Mouse (Mus musculus): ENCODE measurements at regions not wholly inside any gene's neighbourhood (a gene's known extent, or its start where the extent isn't known, plus 50 kb on each side); places are given as distances from the start of the nearest gene placed in this dataset.

DNA sequence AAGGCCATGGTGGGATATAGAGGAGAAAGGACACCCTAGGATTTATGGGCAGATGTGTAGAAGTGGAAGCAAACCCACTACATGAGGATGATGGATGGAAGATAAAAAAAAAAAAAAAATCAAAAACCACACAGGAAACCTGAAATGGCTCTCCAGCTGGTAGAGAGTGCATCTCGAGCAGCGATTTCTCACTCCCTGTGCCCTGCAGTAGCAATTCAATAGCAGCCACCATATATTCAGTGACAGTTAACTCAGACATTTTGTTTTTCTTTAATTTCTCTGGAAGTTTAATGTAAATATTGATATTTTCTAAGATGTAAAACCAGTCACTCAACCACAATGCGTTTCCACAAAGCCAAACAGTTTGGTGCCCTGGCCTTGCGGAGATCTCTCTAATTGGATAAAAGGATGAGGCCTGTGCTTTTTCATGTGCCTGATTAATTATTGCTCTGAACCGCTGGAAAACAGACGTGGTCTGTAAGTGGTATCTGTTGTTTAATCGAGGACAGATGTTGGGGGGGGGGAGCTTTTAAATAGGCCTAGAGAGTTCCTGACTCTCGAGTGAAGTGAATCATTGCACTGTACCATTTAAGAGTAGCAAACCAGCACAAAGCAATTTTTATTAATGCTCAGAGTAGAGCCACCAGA is 68.0 kb upstream of the Shisa3 start:
- H3K27ac ChIP-seq, result 0 out of 2 replicates have a peak overlapping the region, but pooled peaks have one; percentile 16
- no peaks in the 10 kb centered on the region for H3K9me3 ChIP-seq
- no peak overlapping the region for H3K9ac ChIP-seq
- 42% methylated on average over 8 of the region's 8 CpGs for WGBS
- H3K27me3 ChIP-seq (replicated peaks), result no peaks in the 10 kb centered on the region
- H3K4me1 ChIP-seq, result no peaks in the 10 kb centered on the region
- no peak for ATAC-seq (ENCODE audit: insufficient read depth, low FRiP score, low read depth)
- H3K36me3 ChIP-seq, result no peaks in the 10 kb centered on the region
- H3K4me3 ChIP-seq (replicated peaks), result no peak overlapping the region
- no peak overlapping the region for H3K4me2 ChIP-seq

DNA sequence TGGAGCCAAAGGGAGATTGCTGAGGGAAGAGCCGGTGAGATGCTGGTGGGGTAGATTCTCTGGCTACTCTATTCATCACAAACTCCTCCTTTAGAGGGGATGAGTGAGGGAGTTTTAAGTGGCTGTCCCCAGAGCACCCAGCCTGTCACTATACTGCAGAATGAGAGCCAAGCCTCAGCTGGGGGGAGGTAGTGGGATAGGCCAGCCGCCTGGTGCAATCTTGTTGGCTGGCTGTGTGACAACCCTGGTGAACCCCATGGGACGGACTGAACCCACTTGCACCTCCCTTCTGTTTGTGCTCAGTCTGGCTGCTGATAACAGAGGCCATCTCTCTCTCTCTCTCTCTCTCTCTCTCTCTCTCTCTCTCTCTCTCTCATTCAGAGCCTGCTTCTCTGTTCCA is 65.8 kb upstream of the Shisa3 start:
- H3K27ac ChIP-seq, result no peak overlapping the region
- no peaks in the 10 kb centered on the region for H3K36me3 ChIP-seq
- no peaks in the 10 kb centered on the region for H3K4me1 ChIP-seq
- no peak overlapping the region for H3K4me2 ChIP-seq
- WGBS, result 53% methylated on average over 3 of the region's 3 CpGs
- H3K9me3 ChIP-seq, result no peaks in the 10 kb centered on the region
- no peak overlapping the region for H3K9ac ChIP-seq
- no peak for ATAC-seq (ENCODE audit: insufficient read depth, low FRiP score, low read depth)
- no peak overlapping the region for H3K4me3 ChIP-seq (replicated peaks)
- no peaks in the 10 kb centered on the region for H3K27me3 ChIP-seq (replicated peaks)

DNA sequence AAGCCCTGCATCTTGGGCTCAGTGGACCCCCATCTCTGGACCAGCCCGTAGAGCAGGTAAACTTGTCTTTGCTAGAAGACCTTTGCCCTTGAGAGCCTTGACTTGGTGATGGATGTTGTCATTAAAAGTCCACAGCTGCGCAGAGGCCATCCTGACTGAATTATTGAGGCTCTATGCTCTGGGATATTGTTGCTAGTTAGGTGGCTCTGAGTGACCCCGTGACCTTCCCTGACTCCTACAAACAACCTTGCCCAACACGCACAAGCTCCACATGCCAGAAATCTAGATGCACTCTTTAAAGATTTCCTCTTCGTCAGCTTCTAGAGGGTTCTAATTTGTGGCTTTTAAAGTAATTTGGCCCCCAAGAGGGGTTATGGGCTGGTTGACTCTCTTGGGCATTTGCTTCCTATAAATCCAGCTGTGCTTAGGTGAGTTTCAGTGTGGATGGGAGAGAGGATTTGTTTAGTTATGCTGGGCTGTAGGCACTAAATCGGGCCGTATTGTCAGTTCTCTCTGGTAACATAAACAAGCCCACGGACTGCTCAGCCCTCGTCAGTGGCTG is 63.6 kb upstream of the Shisa3 start:
- Histone ChIP-seq H3K36me3 (no peaks in the 10 kb centered on the region), H3K9me3 (no peaks in the 10 kb centered on the region), H3K27ac (no peak overlapping the region), H3K4me1 (no peaks in the 10 kb centered on the region), H3K4me2 (no peak overlapping the region), H3K27me3 (replicated peaks) (no peaks in the 10 kb centered on the region), H3K9ac (no peak overlapping the region), H3K4me3 (replicated peaks) (no peak overlapping the region)
- WGBS, result 51% methylated on average over 9 of the region's 9 CpGs
- no peak for ATAC-seq (ENCODE audit: insufficient read depth, low FRiP score, low read depth)

DNA sequence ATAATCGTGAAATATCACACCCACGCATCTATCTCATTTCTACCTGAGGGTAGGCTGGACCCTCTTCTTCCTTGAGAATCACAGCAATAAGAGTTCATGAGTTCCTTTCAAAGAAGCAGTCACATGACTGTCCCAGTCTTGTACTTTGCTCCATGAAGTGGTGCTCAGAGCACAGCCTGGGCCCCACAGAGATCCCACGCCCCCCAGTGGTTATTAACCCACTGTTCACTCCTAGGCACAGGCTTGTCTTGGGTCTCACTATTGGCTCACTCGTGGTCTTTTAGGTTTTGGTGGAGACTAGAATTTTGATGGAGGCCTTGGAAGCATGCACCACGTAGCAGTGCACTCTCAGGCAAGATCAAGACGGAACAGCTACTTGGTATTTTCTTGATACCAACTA is 57.4 kb upstream of the Shisa3 start:
- no peak overlapping the region for H3K9ac ChIP-seq
- H3K4me3 ChIP-seq (replicated peaks), result no peak overlapping the region
- H3K36me3 ChIP-seq, result no peaks in the 10 kb centered on the region
- H3K4me1 ChIP-seq, result no peaks in the 10 kb centered on the region
- no peaks in the 10 kb centered on the region for H3K27me3 ChIP-seq (replicated peaks)
- no peak overlapping the region for H3K27ac ChIP-seq
- H3K4me2 ChIP-seq, result no peak overlapping the region
- no peaks in the 10 kb centered on the region for H3K9me3 ChIP-seq
- WGBS, result 83% methylated on average over 6 of the region's 6 CpGs
- ATAC-seq (ENCODE audit: insufficient read depth, low FRiP score, low read depth), result no peak

DNA sequence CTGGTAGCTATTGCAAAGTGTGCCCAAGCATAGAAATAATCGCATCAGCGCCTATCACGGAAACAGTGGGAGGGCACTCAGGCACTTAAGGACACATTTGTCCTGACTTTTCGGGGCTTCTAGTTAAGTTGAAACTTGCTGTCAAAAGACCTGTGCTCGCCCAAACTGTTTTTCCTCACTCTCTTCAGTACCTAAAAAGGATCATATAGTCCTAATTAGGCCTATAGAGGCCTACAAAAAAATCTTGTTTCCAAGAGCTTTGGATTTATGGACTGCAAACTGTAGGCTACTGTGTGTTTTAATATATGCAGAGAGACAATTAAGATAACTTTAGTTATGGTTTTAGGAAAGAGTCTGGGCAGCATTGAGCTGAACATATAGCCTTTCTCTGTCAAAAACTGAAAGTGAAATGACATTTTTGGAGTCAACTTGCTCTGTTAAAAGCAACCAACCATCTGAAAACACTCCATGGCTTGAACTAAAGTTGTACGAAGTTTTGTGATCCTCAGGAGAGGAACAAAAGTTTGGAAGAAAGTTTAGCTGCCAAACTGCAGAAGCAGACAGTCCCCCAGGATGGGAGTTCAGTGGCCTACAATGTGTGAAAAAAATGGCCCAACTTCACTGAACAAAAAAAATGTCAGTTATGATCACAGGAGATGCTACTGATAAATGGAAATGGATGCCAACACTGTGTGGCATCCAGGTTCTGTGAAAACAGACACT is 55.9 kb upstream of the Shisa3 start:
- 80% methylated on average over 6 of the region's 6 CpGs for whole genome bisulfite sequencing
- no peak for ATAC-seq (ENCODE audit: insufficient read depth, low FRiP score, low read depth)

DNA sequence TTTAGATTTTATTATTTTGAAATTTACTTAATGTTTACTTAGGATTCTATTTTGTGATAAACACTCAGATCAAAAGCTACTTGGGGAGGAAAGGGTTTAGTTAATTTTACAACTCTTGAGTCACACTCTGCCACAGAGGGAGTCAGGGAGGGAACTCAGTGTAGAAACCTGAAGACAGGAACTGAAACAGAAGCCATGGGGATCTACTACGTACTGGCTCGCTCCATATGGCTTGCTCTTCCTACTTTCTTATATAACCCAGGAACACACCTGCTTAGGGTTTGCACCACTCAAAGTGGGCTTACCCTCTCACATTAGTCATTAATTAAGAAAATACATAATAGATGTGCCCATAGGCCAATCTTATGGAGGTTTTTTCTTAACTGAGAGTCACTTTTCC is 54.8 kb upstream of the Shisa3 start:
- Histone ChIP-seq H3K4me1 (no peaks in the 10 kb centered on the region), H3K4me2 (no peak overlapping the region), H3K9me3 (no peaks in the 10 kb centered on the region), H3K27me3 (replicated peaks) (no peaks in the 10 kb centered on the region), H3K27ac (no peak overlapping the region), H3K9ac (no peak overlapping the region), H3K36me3 (no peaks in the 10 kb centered on the region), H3K4me3 (replicated peaks) (no peak overlapping the region)
- no peak for ATAC-seq (ENCODE audit: insufficient read depth, low FRiP score, low read depth)
- WGBS, result 76% methylated on average over 2 of the region's 2 CpGs

More for the DNA sequence above, 55.9 kb upstream of the Shisa3 start:
- no peaks in the 10 kb centered on the region for H3K9me3 ChIP-seq
- no peaks in the 10 kb centered on the region for H3K36me3 ChIP-seq
- no peak overlapping the region for H3K27ac ChIP-seq
- H3K9ac ChIP-seq, result no peak overlapping the region
- no peaks in the 10 kb centered on the region for H3K27me3 ChIP-seq (replicated peaks)
- no peak overlapping the region for H3K4me3 ChIP-seq (replicated peaks)
- no peak overlapping the region for H3K4me2 ChIP-seq
- no peaks in the 10 kb centered on the region for H3K4me1 ChIP-seq

Data from stomach, embryonic 15.5 days (tissue).